Mouse (Mus musculus): Measurements from ENCODE around the gene Lhfp. TPM values are rescaled to one million over a fixed set of nuclear protein-coding genes. Genes with fewer than 3 reads are reported as not detected.
A peak's percentile ranks its signal among the peaks of the same experiment; 100 is the strongest.

Lhfp gene
- polyA plus RNA-seq, 1 experiment from 2014 or later: 67.6 TPM

DNA sequence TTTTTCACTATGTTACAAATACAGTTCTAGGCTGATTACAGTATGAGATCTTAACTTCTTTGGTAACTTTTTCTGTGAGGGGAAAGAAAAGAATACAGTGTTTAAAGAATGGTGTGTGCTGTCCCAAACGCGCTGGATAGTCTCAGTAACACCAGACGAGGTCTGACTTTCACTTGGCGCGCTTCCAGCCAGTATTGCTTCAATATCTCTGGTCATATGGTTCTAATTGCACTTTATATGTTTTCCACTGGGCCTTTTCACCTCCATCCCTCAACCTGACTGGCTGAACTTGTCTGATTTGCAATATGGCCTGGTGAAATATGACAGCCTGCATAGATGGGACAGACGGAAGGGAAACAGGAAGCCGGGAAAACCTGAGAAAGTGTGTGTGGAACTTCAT is 2.9 kb downstream of the Lhfp start:
- peak overlapping the region; percentile 84 for H3K4me2 ChIP-seq
- peaks cover 43% of the 10 kb centered on the region for H3K4me1 ChIP-seq (replicated peaks)
- peak overlapping the region; percentile 69 for H3K4me3 ChIP-seq
- H3K36me3 ChIP-seq: no peaks in the 10 kb centered on the region
- H3K9ac ChIP-seq: peak overlapping the region; percentile 51
- 49% methylated on average over 7 of the region's 7 CpGs for WGBS
- no peak for ATAC-seq (ENCODE audit: low FRiP score)
- no peaks in the 10 kb centered on the region for H3K9me3 ChIP-seq
- peak overlapping the region; percentile 62; the same call in 1 of the 2 replicates for H3K27ac ChIP-seq
- peaks cover 4% of the 10 kb centered on the region; the same call in 1 of the 2 replicates for H3K27me3 ChIP-seq

DNA sequence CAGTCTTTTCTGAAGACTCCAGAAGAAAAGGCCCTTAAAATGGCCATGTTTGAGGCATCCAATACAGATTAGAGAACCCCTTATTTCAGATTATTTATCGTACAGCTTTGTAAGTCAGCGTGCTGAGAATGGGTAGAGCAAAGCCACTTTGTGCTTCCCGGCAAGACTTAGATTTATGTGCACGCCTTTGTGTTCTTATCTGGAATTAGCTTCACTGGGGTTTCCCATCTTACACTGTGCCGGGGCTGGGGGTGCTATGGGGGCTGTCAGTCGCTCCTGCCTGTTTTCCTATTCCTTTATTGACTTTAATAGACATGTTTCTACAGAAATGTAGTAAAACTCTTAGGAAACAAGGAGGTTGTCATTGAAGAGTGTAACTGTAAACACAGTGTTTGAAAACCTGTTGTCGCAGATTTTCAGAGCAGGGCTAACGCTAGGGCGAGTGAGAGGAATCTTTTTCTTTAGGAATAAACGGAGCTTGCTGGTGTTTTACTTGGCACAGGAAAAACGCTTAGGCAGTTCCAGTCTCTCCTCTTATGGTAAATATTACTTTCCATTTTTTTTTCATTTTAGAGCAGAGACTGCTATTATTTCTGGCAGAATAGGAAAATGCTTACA is 3.5 kb downstream of the Lhfp start:
- Histone ChIP-seq H3K4me3 (peak overlapping the region; percentile 69), H3K4me1 (replicated peaks) (peaks cover 43% of the 10 kb centered on the region), H3K36me3 (no peaks in the 10 kb centered on the region), H3K9me3 (no peaks in the 10 kb centered on the region), H3K9ac (peak overlapping the region; percentile 51), H3K27me3 (peaks cover 4% of the 10 kb centered on the region; the same call in 1 of the 2 replicates), H3K27ac (peak overlapping the region; percentile 62; the same call in 1 of the 2 replicates), H3K4me2 (peak overlapping the region; percentile 84)
- ATAC-seq (ENCODE audit: low FRiP score): no peak
- 51% methylated on average over 11 of the region's 11 CpGs for WGBS

DNA sequence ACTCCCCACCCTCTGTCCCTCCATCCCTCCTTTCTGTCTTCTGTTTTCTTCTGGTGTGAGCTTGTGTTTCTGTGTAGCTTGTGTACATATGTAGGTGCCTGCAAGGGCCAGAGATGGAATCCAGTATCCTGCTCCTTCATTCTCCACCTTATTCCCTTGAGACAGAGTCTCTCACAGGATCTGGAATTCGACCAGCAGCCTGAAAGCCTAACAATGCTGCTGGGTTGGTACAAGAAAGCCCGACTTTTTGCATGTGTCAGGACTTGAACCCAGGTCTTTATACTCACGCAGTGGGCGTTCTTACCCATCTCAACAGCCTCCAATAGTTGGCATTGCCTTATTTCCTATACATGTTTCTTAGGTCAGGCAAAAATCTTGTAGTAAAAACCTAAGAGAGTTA is 4.4 kb downstream of the Lhfp start:
- H3K4me2 ChIP-seq: peak overlapping the region; percentile 27; the same call in 1 of the 2 replicates
- 88% methylated on average over 4 of the region's 4 CpGs for WGBS
- no peak for ATAC-seq (ENCODE audit: low FRiP score)

DNA sequence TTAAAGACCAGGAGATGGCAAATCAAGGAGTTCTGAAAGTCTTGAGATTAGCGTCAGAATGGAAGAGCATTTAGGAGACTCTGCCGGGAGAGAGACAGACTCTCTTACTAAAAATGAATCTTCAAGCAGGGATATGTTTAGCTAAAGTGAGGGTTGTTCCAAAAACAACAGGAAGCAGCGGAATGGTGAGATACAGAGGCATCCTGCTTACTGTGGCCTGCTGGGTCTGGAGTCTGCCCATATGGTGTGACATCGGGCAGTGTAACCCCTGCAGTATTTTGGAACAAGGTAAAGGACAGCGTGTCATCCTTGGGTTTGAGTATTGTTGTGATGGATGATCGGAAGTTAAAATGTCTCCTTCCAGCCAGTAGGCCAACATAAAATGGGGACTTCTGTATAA is 5.0 kb downstream of the Lhfp start:
- no peaks in the 10 kb centered on the region for H3K9me3 ChIP-seq
- H3K4me1 ChIP-seq (replicated peaks): peaks cover 35% of the 10 kb centered on the region
- no peak overlapping the region for H3K9ac ChIP-seq
- peaks cover 4% of the 10 kb centered on the region; the same call in 1 of the 2 replicates for H3K27me3 ChIP-seq
- no peaks in the 10 kb centered on the region for H3K36me3 ChIP-seq
- WGBS: 84% methylated on average over 6 of the region's 6 CpGs
- no peak overlapping the region for H3K4me3 ChIP-seq
- H3K27ac ChIP-seq: no peak overlapping the region
- ATAC-seq (ENCODE audit: low FRiP score): no peak
- H3K4me2 ChIP-seq: peak overlapping the region; percentile 17; the same call in 1 of the 2 replicates

More for the DNA sequence above, 4.4 kb downstream of the Lhfp start:
- Histone ChIP-seq H3K27ac (no peak overlapping the region), H3K4me3 (0 out of 2 replicates have a peak overlapping the region, but pooled peaks have one; percentile 9), H3K9me3 (no peaks in the 10 kb centered on the region), H3K4me1 (replicated peaks) (peaks cover 41% of the 10 kb centered on the region), H3K9ac (no peak overlapping the region), H3K36me3 (no peaks in the 10 kb centered on the region), H3K27me3 (peaks cover 4% of the 10 kb centered on the region; the same call in 1 of the 2 replicates)

DNA sequence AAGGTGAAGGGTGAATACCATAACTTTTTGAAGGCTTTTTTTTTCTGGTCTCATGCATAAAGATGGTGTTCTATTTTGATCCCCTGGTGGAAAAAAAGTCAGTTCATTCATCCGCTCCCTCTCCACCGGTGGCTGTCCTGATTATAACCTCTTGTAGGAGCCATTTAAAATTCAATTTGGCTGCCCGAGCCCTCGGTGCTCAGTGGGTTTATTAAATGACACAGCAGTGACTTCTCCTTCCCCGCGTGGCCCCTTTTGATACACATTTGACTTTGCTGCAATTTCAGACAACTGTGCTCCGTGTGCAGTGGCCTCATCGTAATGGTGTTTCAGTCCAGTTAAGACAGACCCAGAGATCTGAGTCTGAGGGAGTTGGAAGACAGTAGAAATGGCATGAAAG is 11.1 kb downstream of the Lhfp start:
- Histone ChIP-seq H3K4me1 (replicated peaks) (peaks cover 18% of the 10 kb centered on the region), H3K9ac (no peak overlapping the region), H3K4me3 (no peak overlapping the region), H3K27ac (no peak overlapping the region), H3K9me3 (no peaks in the 10 kb centered on the region), H3K27me3 (no peaks in the 10 kb centered on the region), H3K4me2 (no peak overlapping the region), H3K36me3 (no peaks in the 10 kb centered on the region)
- 20% methylated on average over 8 of the region's 8 CpGs for WGBS
- no peak for ATAC-seq (ENCODE audit: low FRiP score)

DNA sequence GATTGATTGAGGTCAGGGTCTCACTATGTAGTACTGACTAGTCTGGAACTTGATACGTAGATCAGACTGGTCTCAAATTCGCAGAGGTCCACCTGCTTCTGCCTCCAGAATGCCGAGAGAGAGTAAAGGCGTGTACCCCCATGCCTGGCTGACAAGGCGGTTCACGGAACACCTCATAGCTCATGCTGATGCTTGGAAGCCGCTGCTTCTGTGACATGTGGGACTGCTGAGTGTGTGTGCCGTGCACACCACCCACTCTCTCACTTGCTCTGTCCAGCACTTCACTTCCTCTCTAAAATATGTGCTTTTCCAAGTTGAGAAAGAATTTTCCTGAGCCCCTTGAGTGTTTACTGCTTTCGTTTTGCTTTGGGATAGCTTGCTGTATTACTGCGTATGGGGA is 15.1 kb downstream of the Lhfp start:
- 88% methylated on average over 10 of the region's 10 CpGs for WGBS
- no peak overlapping the region for H3K9ac ChIP-seq
- H3K36me3 ChIP-seq: no peaks in the 10 kb centered on the region
- no peaks in the 10 kb centered on the region for H3K9me3 ChIP-seq
- H3K4me3 ChIP-seq: no peak overlapping the region
- peaks cover 29% of the 10 kb centered on the region for H3K4me1 ChIP-seq (replicated peaks)
- H3K4me2 ChIP-seq: no peak overlapping the region
- no peak overlapping the region for H3K27ac ChIP-seq
- no peaks in the 10 kb centered on the region for H3K27me3 ChIP-seq
- no peak for ATAC-seq (ENCODE audit: low FRiP score)

DNA sequence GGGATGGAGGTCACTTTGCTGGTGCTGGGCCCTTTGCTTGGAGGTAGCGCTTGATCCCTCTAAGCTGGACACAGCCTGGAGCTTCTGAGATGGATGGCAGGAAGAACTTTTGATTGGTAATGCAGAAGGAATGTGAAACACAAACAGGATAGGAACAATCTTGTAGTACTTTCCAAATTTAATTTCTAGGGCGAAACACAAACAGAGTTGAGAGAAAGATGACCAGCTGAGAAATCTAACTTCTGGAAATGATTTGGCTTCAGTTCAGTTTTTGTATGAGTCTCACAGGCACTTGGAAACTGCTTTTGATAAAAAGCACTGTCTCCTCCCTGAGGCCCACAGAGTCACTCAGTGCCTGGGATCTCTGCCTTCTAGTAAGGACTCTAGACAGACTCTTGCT is 18.6 kb downstream of the Lhfp start:
- H3K27me3 ChIP-seq: no peaks in the 10 kb centered on the region
- no peak overlapping the region for H3K9ac ChIP-seq
- H3K4me2 ChIP-seq: no peak overlapping the region
- 88% methylated on average over 2 of the region's 2 CpGs for WGBS
- H3K4me1 ChIP-seq (replicated peaks): peaks cover 28% of the 10 kb centered on the region
- no peak overlapping the region for H3K27ac ChIP-seq
- ATAC-seq (ENCODE audit: low FRiP score): no peak
- no peaks in the 10 kb centered on the region for H3K36me3 ChIP-seq
- no peaks in the 10 kb centered on the region for H3K9me3 ChIP-seq
- H3K4me3 ChIP-seq: no peak overlapping the region

DNA sequence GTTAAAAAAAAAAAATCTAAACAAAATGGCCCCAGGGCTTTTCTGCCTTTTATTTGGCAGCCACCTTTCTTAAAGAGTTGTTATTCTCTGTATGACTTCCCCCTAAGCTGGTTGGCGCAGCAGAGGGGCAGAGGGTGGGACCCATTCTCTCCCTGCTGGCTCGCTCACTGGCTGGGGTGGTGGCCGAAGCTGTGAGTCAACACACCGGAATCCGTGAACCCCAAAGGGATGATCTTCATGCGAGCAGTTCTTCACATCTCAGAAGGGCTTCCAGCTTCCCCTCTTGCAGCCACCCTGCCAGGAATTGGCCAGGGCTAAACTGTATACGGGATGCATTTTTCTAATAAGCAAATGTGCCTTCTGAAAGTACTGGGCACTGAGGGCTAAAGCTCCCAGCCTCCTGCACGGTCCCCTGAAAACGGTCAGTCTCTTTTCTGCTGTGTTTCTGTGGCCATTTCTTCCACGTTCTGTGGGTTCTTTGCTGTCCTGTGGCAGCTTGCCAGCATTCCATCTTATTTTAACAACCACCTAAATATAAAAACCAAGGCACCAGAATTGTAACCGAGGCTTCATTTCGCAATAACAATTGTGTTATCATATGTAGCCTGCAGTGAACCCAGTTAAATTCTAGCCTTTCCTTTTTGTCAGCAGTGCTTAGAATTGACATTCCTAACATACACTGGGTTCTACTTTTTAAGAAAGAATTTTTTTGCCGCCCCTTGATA is 22.3 kb downstream of the Lhfp start:
- H3K4me2 ChIP-seq: no peak overlapping the region
- 67% methylated on average over 13 of the region's 13 CpGs for WGBS

DNA sequence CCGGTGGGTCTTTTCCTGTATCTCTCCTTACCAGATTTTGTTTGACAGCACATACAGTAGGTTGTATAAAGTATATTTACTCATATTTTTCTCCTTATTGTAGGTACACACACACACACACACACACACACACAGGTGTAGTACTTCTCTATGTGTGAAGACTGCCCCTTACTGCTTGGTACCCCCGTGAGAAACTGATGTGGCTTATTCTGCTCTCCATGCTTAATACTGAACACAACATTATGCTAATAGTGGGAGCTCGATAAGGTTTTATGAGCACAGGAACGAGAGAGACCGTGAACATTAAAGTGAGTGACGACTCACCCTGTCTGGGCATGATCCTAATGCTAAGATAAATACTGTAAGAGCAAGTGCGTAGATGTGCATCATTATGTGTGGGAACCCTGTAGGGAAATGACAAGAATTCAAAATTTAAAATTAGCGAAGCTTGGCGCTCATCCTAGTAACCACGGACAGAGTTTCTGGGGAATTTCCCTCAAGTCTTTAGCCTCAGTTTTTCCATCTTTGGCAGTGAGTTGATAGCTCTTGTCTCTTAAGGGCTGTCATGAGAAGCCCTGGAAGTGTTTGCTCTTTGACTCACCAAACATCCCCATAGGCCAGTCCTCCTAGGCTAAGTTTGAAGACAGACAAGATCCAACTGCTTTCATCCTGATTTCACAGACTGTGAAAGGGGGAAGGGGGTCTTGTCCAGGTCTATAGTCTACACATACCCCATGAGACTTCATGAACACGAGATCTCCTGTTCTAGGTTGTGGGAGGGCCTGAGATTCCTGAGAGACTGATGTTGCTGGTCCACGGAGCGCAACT is 24.2 kb downstream of the Lhfp start:
- 74% methylated on average over 13 of the region's 13 CpGs for WGBS
- H3K9ac ChIP-seq: no peak overlapping the region
- H3K4me2 ChIP-seq: no peak overlapping the region
- no peaks in the 10 kb centered on the region for H3K27me3 ChIP-seq
- no peaks in the 10 kb centered on the region for H3K9me3 ChIP-seq
- no peaks in the 10 kb centered on the region for H3K36me3 ChIP-seq
- H3K4me1 ChIP-seq (replicated peaks): peaks cover 11% of the 10 kb centered on the region; the same call in 1 of the 2 replicates
- H3K4me3 ChIP-seq: no peak overlapping the region
- ATAC-seq (ENCODE audit: low FRiP score): no peak
- no peak overlapping the region for H3K27ac ChIP-seq

More for the DNA sequence above, 22.3 kb downstream of the Lhfp start:
- H3K4me3 ChIP-seq: no peak overlapping the region
- H3K27ac ChIP-seq: 0 out of 2 replicates have a peak overlapping the region, but pooled peaks have one; percentile 0
- no peak for ATAC-seq (ENCODE audit: low FRiP score)
- H3K36me3 ChIP-seq: no peaks in the 10 kb centered on the region
- no peak overlapping the region for H3K9ac ChIP-seq
- H3K27me3 ChIP-seq: no peaks in the 10 kb centered on the region
- peaks cover 21% of the 10 kb centered on the region; the same call in 1 of the 2 replicates for H3K4me1 ChIP-seq (replicated peaks)
- no peaks in the 10 kb centered on the region for H3K9me3 ChIP-seq

DNA sequence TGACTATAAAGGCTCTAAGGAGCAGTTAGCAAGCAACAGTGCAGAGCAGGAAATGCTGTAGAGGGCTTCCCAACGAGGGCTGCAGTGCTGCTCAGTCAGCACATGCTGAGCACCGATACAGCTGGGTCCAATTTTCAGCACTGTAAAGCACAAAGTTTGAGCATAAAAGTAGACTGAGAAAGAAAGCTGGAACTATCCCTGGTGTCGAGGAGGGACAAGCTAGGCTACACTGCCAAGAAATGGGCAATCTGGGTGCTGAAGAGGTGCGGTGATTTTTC is 24.7 kb downstream of the Lhfp start:
- WGBS: 77% methylated on average over 4 of the region's 4 CpGs
- Histone ChIP-seq H3K4me3 (no peak overlapping the region), H3K27me3 (no peaks in the 10 kb centered on the region), H3K4me1 (replicated peaks) (peaks cover 11% of the 10 kb centered on the region; the same call in 1 of the 2 replicates), H3K27ac (no peak overlapping the region), H3K36me3 (no peaks in the 10 kb centered on the region), H3K9me3 (no peaks in the 10 kb centered on the region), H3K4me2 (no peak overlapping the region), H3K9ac (no peak overlapping the region)
- no peak for ATAC-seq (ENCODE audit: low FRiP score)

DNA sequence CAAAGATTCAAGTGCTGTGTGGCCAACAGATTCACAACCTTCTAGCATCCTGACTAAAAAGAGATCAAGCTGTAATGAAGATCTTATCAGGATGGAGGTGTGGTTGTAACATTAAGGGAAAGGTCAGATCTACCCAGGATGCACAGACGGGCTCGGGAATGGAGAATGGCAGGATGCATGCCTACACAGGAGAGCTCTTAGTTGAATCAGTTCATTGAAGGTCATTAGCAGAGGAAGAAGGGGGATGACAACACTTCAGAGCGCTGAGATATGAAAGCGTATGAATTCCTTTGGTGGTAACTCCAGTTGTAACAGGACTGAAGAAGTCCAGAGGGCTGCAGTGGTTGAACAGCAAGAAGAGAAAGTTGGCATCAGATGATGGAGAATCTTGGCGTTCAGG is 27.1 kb downstream of the Lhfp start:
- H3K9me3 ChIP-seq: no peaks in the 10 kb centered on the region
- 94% methylated on average over 5 of the region's 5 CpGs for WGBS
- no peak overlapping the region for H3K4me3 ChIP-seq
- H3K4me2 ChIP-seq: no peak overlapping the region
- H3K4me1 ChIP-seq (replicated peaks): peaks cover 5% of the 10 kb centered on the region; the same call in 1 of the 2 replicates
- H3K9ac ChIP-seq: no peak overlapping the region
- no peak overlapping the region for H3K27ac ChIP-seq
- no peaks in the 10 kb centered on the region for H3K36me3 ChIP-seq
- no peaks in the 10 kb centered on the region for H3K27me3 ChIP-seq
- ATAC-seq (ENCODE audit: low FRiP score): no peak

DNA sequence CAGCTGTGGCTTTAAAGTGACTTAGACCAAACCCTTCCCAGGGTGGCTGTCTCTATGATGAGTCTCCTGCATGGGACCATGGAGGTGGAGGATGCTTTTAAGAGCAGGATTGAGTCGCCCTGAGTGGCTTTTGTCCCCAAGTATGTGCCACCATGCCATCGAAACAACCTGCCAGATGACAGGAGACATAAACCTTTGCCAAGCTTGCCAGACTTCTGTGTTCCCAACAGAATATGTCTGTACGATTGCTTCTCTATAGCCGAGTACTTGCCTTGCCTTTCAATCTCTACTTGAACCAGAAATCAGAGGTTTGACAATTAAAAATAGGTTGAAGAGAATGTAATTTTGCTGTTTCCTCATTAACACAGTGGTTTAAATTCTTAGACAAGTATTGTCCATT is 32.9 kb downstream of the Lhfp start:
- no peaks in the 10 kb centered on the region for H3K9me3 ChIP-seq
- no peak overlapping the region for H3K4me3 ChIP-seq
- H3K4me1 ChIP-seq (replicated peaks): no peaks in the 10 kb centered on the region; the same call in 1 of the 2 replicates
- H3K9ac ChIP-seq: no peak overlapping the region
- no peak overlapping the region for H3K27ac ChIP-seq
- H3K27me3 ChIP-seq: no peaks in the 10 kb centered on the region
- H3K4me2 ChIP-seq: no peak overlapping the region
- WGBS: 88% methylated on average over 4 of the region's 4 CpGs
- ATAC-seq (ENCODE audit: low FRiP score): no peak
- H3K36me3 ChIP-seq: no peaks in the 10 kb centered on the region
